Mouse (Mus musculus): Measurements from ENCODE around the gene Mta1. TPM values are rescaled to one million over a fixed set of nuclear protein-coding genes. Genes with fewer than 3 reads are reported as not detected.

The Mta1 gene
- polyA plus RNA-seq, 1 experiment from 2014 or later, result 13.4 TPM

DNA sequence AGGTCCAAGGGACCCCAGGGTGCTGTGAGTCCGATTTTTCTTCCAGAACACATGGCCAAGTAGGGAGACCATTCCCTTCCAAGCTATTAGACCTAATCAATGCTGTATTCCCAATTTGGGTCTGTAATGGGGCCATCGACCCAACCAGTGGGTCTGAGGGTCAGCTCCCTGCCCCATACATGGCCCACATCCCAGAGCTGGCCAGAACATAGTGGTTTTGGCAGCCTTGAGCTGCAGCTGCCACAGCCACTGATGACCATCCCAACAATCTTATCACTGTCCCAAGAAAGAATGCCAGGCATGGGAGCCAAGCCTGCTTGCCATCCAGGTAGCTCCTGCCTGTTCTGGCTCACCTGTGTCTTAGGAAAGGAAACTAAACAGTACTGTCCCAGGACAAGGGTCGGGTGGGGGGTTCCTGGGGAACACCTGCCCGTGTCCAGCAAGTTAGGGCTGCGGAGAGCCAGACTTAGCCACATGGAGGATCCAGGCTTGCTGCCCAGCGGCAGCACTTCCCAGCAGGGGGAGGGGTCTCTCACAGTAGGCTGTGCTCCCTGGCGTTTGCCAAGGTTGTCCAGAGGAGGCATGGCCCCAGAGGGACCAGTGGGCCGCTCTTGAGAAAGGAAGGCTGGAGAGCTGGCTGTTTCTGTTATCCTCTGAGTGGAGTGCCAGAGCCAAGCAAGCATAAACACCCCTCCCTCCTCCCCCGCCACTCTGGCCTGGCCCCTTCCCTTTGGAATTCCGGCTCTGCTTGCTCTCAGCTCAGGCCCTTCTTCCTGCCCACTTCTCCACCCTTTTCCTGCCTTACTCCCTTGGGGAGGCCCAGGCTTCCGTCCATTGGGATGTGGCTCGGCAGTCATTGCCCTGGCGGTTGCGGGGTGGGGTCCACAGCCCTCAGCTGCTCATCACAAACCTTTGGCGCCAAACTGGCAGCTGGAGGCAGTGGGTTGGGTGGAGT, 44.2 kb downstream of the Mta1 start:
- H3K4me1 ChIP-seq (ENCODE audit: control insufficient read depth, insufficient read depth, low read depth, low read length), result peaks cover 45% of the 10 kb centered on the region
- H3K27ac ChIP-seq (ENCODE audit: low read depth, low read length), result peak overlapping the region; percentile 77
- no peaks in the 10 kb centered on the region; the same call in 1 of the 2 replicates for H3K36me3 ChIP-seq (ENCODE audit: control insufficient read depth, insufficient read depth, low read length)
- 16% methylated on average over 15 of the region's 15 CpGs for WGBS
- peak; percentile 6 for ATAC-seq
- H3K27me3 ChIP-seq (replicated peaks; ENCODE audit: control insufficient read depth, insufficient read depth, low read length), result no peaks in the 10 kb centered on the region
- peak overlapping the region; percentile 60 for H3K4me3 ChIP-seq (ENCODE audit: low read length)
- peak overlapping the region; percentile 69 for H3K4me2 ChIP-seq (ENCODE audit: low read length)
- peak overlapping the region; percentile 75 for H3K9ac ChIP-seq (ENCODE audit: low read depth, low read length)
- H3K9me3 ChIP-seq (ENCODE audit: control insufficient read depth, low read length), result no peaks in the 10 kb centered on the region

DNA sequence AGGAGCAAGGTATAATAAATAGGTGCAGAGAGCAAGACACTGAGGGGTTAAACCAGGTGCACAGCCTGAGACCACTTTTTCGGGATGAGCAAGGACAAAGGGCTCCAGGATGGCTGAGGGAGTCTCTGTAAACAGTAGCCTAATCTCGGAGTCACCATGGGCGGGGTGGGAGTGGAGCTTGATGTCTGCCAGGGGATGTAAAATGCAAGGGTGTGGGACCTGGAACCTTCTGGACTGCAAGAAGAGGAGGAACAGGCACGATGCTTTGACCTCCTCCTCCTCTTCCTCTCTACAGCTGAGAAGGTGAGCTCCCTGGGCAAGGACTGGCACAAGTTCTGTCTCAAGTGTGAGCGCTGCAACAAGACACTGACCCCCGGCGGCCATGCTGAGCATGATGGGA, 45.1 kb downstream of the Mta1 start:
- Histone ChIP-seq H3K9ac (ENCODE audit: low read depth, low read length) (peak overlapping the region; percentile 75), H3K4me2 (ENCODE audit: low read length) (peak overlapping the region; percentile 69), H3K36me3 (ENCODE audit: control insufficient read depth, insufficient read depth, low read length) (no peaks in the 10 kb centered on the region; the same call in 1 of the 2 replicates), H3K4me3 (ENCODE audit: low read length) (peak overlapping the region; percentile 60), H3K27me3 (replicated peaks; ENCODE audit: control insufficient read depth, insufficient read depth, low read length) (no peaks in the 10 kb centered on the region), H3K9me3 (ENCODE audit: control insufficient read depth, low read length) (no peaks in the 10 kb centered on the region), H3K4me1 (ENCODE audit: control insufficient read depth, insufficient read depth, low read depth, low read length) (peaks cover 47% of the 10 kb centered on the region), H3K27ac (ENCODE audit: low read depth, low read length) (no peak overlapping the region; the same call in 1 of the 2 replicates)
- ATAC-seq, result no peak
- 72% methylated on average over 7 of the region's 7 CpGs for WGBS

DNA sequence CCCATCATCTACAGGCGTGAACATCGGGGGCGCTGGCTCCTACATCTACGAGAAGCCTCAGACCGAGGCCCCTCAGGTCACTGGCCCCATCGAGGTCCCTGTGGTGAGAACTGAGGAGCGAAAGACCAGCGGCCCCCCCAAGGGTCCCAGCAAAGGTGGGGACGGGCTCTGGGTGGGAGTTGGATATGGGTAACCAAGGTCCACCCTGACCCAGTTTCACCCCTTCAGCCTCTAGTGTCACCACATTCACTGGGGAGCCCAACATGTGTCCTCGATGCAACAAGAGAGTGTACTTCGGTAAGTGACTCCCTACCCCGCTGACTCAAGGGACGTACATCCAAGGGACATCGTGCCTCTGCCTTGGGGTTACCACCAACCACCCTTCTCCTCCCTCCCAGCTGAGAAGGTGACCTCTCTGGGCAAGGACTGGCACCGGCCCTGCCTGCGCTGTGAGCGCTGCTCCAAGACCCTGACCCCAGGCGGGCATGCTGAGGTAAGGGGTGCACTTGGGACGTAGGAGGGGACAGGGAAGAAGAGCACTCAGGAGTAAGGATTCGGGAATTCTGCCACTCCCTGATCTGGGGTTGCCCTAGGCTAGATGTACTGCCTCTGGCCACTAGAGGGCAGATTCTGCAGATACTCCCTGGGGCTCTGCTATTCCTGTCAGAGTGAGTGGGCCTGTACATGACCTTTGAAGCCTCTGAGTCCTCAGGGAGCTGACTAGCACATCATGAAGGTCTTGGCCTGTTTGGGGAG, 46.1 kb downstream of the Mta1 start:
- H3K36me3 ChIP-seq (ENCODE audit: control insufficient read depth, insufficient read depth, low read length), result no peaks in the 10 kb centered on the region; the same call in 1 of the 2 replicates
- H3K9me3 ChIP-seq (ENCODE audit: control insufficient read depth, low read length), result no peaks in the 10 kb centered on the region
- WGBS, result 76% methylated on average over 20 of the region's 20 CpGs
- ATAC-seq, result no peak
- no peaks in the 10 kb centered on the region for H3K27me3 ChIP-seq (replicated peaks; ENCODE audit: control insufficient read depth, insufficient read depth, low read length)
- no peak overlapping the region for H3K9ac ChIP-seq (ENCODE audit: low read depth, low read length)
- H3K27ac ChIP-seq (ENCODE audit: low read depth, low read length), result no peak overlapping the region
- H3K4me2 ChIP-seq (ENCODE audit: low read length), result no peak overlapping the region
- H3K4me1 ChIP-seq (ENCODE audit: control insufficient read depth, insufficient read depth, low read depth, low read length), result peaks cover 43% of the 10 kb centered on the region
- no peak overlapping the region for H3K4me3 ChIP-seq (ENCODE audit: low read length)

DNA sequence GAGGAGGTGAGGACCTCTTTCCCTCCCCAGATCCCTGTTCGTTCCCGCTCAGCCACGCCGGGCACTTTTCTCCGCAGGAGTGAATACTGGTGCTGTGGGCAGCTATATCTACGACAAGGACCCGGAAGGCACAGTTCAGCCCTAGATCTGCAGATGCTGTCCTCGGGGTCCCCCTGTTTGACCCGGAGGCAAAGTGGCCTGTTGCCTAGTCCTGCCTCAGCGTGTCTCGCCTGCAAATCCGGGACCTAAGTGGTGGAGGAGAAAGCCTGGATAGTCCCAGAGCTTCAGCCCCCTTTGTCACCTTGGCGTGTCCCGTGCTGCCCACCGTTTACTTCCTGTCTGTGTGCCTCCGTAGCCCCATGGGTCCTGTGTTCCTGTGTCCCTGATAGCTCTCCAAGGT, 46.8 kb downstream of the Mta1 start:
- no peak overlapping the region for H3K4me3 ChIP-seq (ENCODE audit: low read length)
- no peak for ATAC-seq
- no peak overlapping the region for H3K9ac ChIP-seq (ENCODE audit: low read depth, low read length)
- WGBS, result 91% methylated on average over 16 of the region's 16 CpGs
- peaks cover 36% of the 10 kb centered on the region for H3K4me1 ChIP-seq (ENCODE audit: control insufficient read depth, insufficient read depth, low read depth, low read length)
- no peaks in the 10 kb centered on the region; the same call in 1 of the 2 replicates for H3K27me3 ChIP-seq (replicated peaks; ENCODE audit: control insufficient read depth, insufficient read depth, low read length)
- H3K9me3 ChIP-seq (ENCODE audit: control insufficient read depth, low read length), result no peaks in the 10 kb centered on the region
- no peaks in the 10 kb centered on the region; the same call in 1 of the 2 replicates for H3K36me3 ChIP-seq (ENCODE audit: control insufficient read depth, insufficient read depth, low read length)
- no peak overlapping the region for H3K4me2 ChIP-seq (ENCODE audit: low read length)
- no peak overlapping the region for H3K27ac ChIP-seq (ENCODE audit: low read depth, low read length)

DNA sequence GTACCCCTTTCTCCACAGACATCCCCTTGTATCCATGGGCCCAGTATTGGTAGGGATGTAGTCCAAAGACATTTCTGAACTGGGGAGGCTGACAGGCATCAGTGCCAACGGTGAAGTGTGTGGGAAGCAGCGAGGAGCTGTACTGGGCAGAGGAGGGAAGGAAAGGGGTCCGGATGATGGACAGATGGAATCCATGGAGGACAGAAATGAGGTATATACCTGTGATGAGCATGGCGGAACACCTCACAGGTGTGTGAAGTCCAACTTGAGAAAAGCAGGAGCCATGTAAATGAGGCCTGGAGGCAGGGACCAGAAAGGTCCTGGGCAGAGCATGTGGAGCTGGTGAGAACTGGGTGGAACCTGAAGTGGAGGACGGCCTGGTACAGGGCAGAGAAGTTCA, 47.5 kb downstream of the Mta1 start:
- peaks cover 3% of the 10 kb centered on the region for H3K27me3 ChIP-seq (replicated peaks; ENCODE audit: control insufficient read depth, insufficient read depth, low read length)
- no peaks in the 10 kb centered on the region; the same call in 1 of the 2 replicates for H3K36me3 ChIP-seq (ENCODE audit: control insufficient read depth, insufficient read depth, low read length)
- no peak overlapping the region for H3K9ac ChIP-seq (ENCODE audit: low read depth, low read length)
- no peak overlapping the region for H3K4me2 ChIP-seq (ENCODE audit: low read length)
- H3K4me3 ChIP-seq (ENCODE audit: low read length), result no peak overlapping the region
- no peak for ATAC-seq
- peaks cover 36% of the 10 kb centered on the region for H3K4me1 ChIP-seq (ENCODE audit: control insufficient read depth, insufficient read depth, low read depth, low read length)
- WGBS, result 88% methylated on average over 5 of the region's 5 CpGs
- no peak overlapping the region for H3K27ac ChIP-seq (ENCODE audit: low read depth, low read length)
- no peaks in the 10 kb centered on the region for H3K9me3 ChIP-seq (ENCODE audit: control insufficient read depth, low read length)

DNA sequence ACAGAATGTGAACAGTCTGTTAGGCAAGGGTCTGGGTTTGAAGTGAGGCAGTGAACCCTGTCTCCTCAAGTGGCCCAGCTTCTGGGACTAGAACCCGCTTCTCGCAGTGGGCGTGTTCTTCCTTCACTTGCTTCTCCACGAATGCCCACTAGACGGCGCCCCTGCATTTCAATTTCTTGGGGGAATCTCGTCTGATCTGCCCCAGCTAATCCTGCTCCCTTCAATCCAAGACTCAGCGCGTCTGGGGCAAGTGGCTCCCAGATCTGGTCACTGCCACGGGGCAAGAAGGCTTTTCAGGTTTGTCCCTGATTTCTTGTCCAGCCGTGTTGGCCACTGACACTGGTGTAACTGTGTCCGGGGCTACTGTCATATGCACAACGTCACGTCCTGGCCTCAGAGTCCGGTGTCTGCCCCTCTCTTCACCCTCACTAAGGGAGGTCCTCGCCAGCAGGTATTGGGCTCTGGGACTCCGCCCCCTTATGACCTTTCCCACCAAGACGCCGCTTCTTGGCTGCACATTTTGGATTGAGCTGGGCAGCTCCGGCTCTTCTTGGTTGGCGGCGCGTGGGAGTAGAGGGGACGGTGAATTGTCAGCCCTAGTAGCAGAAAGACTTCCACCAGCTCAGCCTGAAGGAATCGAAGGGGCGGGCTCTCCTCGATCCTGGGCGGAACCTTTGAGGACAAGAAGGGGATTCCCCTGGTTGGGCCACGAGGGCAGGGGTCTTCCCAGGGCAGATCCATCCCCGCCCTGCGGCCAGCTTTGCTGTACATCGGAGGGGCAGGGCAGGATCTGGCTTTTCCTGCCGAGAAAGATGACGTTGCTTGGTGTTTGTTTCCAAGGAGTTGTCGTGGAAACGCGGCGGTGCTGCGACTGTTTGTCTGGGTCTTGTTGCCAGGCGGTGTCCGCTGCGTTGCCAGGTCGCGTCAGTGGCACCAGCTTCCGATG, 48.3 kb downstream of the Mta1 start, which contains the start of gene Crip1:
Crip1 (plus strand) TSS at position 205 of the 946 bp plus-strand sequence.
- H3K36me3 ChIP-seq (ENCODE audit: control insufficient read depth, insufficient read depth, low read length), result no peaks in the 10 kb centered on the region; the same call in 1 of the 2 replicates
- H3K27ac ChIP-seq (ENCODE audit: low read depth, low read length), result peak within 1 kb of the TSS; percentile 10
- H3K4me2 ChIP-seq (ENCODE audit: low read length), result peak within 1 kb of the TSS; percentile 40
- no peaks in the 10 kb centered on the region for H3K9me3 ChIP-seq (ENCODE audit: control insufficient read depth, low read length)
- peak within 1 kb of the TSS; percentile 44 for H3K9ac ChIP-seq (ENCODE audit: low read depth, low read length)
- peaks cover 30% of the 10 kb centered on the region for H3K4me1 ChIP-seq (ENCODE audit: control insufficient read depth, insufficient read depth, low read depth, low read length)
- 8% methylated on average over 45 of the region's 45 CpGs for WGBS
- no peak for ATAC-seq
- H3K27me3 ChIP-seq (replicated peaks; ENCODE audit: control insufficient read depth, insufficient read depth, low read length), result peaks cover 8% of the 10 kb centered on the region
- H3K4me3 ChIP-seq (ENCODE audit: low read length), result no peak within 1 kb of the TSS

DNA sequence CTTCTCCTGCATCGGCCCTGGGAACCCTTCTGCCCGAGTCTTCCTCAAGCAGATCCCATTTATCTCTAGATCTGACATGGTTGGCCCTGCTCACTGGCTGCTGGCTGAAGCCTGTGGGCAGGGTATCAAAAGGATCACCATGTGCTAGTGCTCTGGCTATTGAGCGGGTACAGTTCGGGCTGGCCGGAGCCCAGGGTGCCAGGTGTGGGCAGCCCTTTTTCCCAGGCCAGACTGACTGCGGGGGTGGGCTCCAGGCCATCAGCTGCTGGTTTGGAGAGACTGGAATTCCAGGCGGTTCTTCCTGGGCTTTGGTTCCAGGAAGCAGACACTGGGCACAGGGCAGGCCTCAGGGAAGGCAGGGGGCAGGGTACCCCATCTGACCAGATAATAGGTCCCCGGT, 49.4 kb downstream of the Mta1 start:
- Histone ChIP-seq H3K27ac (ENCODE audit: low read depth, low read length) (peak overlapping the region; percentile 10; the same call in 1 of the 2 replicates), H3K9me3 (ENCODE audit: control insufficient read depth, low read length) (no peaks in the 10 kb centered on the region)
- WGBS, result 68% methylated on average over 8 of the region's 8 CpGs

DNA sequence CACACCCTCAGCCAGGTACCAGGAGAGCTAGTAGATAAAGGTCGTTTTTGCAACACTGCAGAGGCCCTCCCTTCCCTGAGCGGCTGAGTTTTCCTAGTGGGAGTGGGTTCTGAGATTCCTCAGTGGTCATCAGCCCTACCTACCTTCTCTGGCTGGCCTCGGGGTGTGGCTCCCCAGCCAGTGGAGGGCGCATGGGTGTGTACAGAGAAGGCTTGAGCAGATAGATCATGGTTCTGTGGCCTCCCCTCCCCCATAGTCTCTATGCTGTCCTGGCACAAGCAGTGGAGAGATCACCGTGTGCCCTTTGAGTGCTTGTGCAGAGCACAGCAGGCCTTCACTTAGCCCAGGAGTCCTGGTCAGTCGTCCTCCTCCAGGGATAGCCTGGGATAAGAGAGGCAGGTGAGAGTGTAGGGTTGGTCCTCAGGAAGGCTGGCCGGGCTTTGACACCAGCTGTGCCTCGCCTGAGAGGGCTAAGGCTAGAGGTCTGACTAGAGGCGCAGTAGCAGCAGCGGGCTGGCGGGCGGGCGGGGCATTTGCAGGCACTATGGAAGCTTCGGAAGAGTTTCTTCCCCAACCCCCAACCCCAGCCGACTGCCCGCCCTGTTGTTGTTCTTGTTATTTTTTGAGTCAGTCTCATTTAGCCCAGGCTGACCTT, 50.4 kb downstream of the Mta1 start:
- H3K4me2 ChIP-seq (ENCODE audit: low read length), result no peak overlapping the region
- H3K36me3 ChIP-seq (ENCODE audit: control insufficient read depth, insufficient read depth, low read length), result no peaks in the 10 kb centered on the region; the same call in 1 of the 2 replicates
- no peak overlapping the region for H3K4me3 ChIP-seq (ENCODE audit: low read length)
- no peak overlapping the region for H3K9ac ChIP-seq (ENCODE audit: low read depth, low read length)
- no peak for ATAC-seq
- no peak overlapping the region for H3K27ac ChIP-seq (ENCODE audit: low read depth, low read length)
- WGBS, result 33% methylated on average over 16 of the region's 16 CpGs
- peaks cover 18% of the 10 kb centered on the region for H3K4me1 ChIP-seq (ENCODE audit: control insufficient read depth, insufficient read depth, low read depth, low read length)
- no peaks in the 10 kb centered on the region for H3K9me3 ChIP-seq (ENCODE audit: control insufficient read depth, low read length)
- H3K27me3 ChIP-seq (replicated peaks; ENCODE audit: control insufficient read depth, insufficient read depth, low read length), result peaks cover 16% of the 10 kb centered on the region

More for the DNA sequence above, 49.4 kb downstream of the Mta1 start:
- no peak for ATAC-seq
- no peaks in the 10 kb centered on the region; the same call in 1 of the 2 replicates for H3K36me3 ChIP-seq (ENCODE audit: control insufficient read depth, insufficient read depth, low read length)
- H3K4me1 ChIP-seq (ENCODE audit: control insufficient read depth, insufficient read depth, low read depth, low read length), result peaks cover 26% of the 10 kb centered on the region
- H3K4me3 ChIP-seq (ENCODE audit: low read length), result no peak overlapping the region
- peaks cover 16% of the 10 kb centered on the region for H3K27me3 ChIP-seq (replicated peaks; ENCODE audit: control insufficient read depth, insufficient read depth, low read length)
- H3K9ac ChIP-seq (ENCODE audit: low read depth, low read length), result no peak overlapping the region
- H3K4me2 ChIP-seq (ENCODE audit: low read length), result no peak overlapping the region
